Mouse (Mus musculus): Measurements from ENCODE around the gene Ambra1. TPM values are rescaled to one million over a fixed set of nuclear protein-coding genes. Genes with fewer than 3 reads are reported as not detected.

The Ambra1 gene
- polyA plus RNA-seq, 1 experiment from 2014 or later: 4.6 TPM

DNA sequence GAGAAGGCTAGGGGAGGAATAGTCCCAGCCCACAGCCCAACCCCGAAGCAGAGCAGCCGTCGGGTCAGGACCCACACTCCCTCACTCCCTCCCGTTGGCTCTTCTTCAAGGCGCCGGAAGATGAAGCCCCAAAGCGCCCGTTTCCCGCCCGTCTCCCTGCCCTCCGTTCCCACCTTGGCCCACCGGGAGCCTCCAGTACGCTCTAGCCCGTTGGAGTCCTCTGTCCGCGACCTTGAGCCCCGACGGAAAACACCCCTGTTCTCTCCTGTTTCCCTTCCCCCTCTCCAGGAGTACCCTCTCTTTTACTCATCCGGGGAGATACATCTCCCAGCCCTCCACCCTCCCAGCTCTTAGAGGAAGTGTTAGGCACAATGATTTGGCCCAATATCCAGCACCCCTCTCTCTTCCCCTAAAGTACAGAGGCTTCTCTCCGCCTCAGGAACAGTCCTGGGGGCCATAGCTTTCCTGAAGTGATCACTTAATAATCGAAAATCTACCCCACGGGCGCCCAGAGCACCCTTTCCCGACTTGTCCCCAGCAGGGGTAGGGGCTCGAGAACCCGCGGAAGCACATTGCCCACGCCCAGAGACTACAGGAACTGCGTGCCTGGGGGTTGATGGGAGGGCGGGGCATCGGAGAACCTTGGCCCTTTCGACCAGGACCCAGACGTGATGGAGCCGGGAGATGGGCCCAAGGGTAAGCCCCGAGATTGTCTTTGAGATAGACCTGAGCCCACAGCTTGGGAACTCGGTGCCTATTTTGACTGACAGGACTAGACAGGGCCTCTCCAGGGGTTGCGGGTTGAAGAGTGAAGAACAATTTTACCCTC, 192.9 kb downstream of the Ambra1 start:
- H3K4me1 ChIP-seq (replicated peaks): peaks cover 40% of the 10 kb centered on the region
- H3K27me3 ChIP-seq: peaks cover 70% of the 10 kb centered on the region
- 2% methylated on average over 37 of the region's 37 CpGs for WGBS (ENCODE audit: insufficient replicate concordance)
- H3K36me3 ChIP-seq: peaks cover 10% of the 10 kb centered on the region
- H3K9ac ChIP-seq: no peak overlapping the region
- H3K4me2 ChIP-seq: peak overlapping the region; percentile 83
- peak overlapping the region; percentile 56 for H3K4me3 ChIP-seq (replicated peaks)
- no peak overlapping the region for H3K27ac ChIP-seq
- no peak for DNase-seq
- H3K9me3 ChIP-seq (replicated peaks): no peaks in the 10 kb centered on the region
- ATAC-seq (ENCODE audit: low read depth): no peak

DNA sequence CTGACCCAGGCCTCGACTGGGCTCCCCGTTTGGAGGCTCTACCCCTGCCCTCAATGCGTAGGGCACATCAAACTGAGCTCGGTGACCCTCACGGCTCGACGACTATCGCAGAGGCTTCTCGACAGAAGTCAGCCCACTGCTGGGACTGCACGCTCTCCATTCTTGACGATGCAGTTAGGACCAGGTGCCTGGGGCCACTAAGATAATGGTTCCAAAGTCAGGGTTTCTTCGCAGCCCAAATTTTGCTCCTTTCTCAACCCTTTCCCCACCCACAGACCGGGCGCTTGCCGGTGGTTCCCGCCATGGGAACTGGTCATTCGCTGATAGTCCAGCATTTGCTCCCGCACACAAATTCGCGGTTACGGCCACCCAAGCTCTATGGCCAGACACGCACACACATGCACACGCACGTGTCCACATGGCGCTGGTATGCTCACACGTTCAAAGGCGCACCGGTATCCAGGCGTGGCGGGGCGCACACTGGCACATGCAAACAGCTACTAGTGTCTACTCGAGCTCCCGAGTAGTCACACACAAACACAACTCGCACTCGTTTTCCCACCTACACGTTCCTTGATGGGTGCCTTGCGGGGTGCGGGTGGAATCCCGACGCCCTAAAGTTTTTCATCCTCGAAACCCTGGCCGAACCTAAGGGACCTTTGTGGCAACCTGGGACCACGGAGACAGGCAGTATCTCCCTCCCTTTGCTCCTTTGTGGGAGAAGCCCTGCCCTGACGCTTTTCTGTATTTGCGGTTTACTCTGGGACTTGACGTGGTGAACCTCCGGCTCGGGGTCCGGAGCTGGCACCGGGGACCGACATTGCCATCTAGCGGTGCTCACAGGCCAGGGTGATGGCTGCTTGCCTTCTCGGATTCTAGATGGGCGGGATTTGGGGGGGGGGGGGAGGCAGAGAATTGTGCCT, 193.7 kb downstream of the Ambra1 start:
- 4% methylated on average over 54 of the region's 54 CpGs for WGBS (ENCODE audit: insufficient replicate concordance)
- DNase-seq (no peak), ATAC-seq (ENCODE audit: low read depth) (peak; percentile 29; the same call in 1 of the 2 replicates)
- no peaks in the 10 kb centered on the region for H3K9me3 ChIP-seq (replicated peaks)
- peaks cover 47% of the 10 kb centered on the region for H3K4me1 ChIP-seq (replicated peaks)
- peak overlapping the region; percentile 83 for H3K4me2 ChIP-seq
- no peak overlapping the region for H3K9ac ChIP-seq
- H3K27ac ChIP-seq: no peak overlapping the region
- H3K27me3 ChIP-seq: peaks cover 76% of the 10 kb centered on the region
- H3K36me3 ChIP-seq: peaks cover under 1% of the 10 kb centered on the region; the same call in 1 of the 2 replicates
- peak overlapping the region; percentile 56 for H3K4me3 ChIP-seq (replicated peaks)

- WGBS (ENCODE audit: insufficient replicate concordance): 52% methylated on average over 1 of the region's 1 CpGs
- Histone ChIP-seq H3K9ac (no peak overlapping the region), H3K27ac (no peak overlapping the region), H3K9me3 (replicated peaks) (no peaks in the 10 kb centered on the region), H3K4me2 (no peak overlapping the region), H3K4me1 (replicated peaks) (peaks cover 48% of the 10 kb centered on the region), H3K27me3 (peaks cover 81% of the 10 kb centered on the region), H3K36me3 (no peaks in the 10 kb centered on the region), H3K4me3 (replicated peaks) (no peak overlapping the region)
- DNase-seq (no peak), ATAC-seq (ENCODE audit: low read depth) (no peak)
These were observed 194.8 kb downstream of the Ambra1 start for GRCm38 (mm10) chr2:91924726-91925125.

- no peak overlapping the region for H3K9ac ChIP-seq
- no peak for ATAC-seq (ENCODE audit: low read depth)
- DNase-seq: no peak
- no peaks in the 10 kb centered on the region for H3K36me3 ChIP-seq
- WGBS (ENCODE audit: insufficient replicate concordance): 79% methylated on average over 15 of the region's 15 CpGs
- no peak overlapping the region for H3K4me2 ChIP-seq
- no peaks in the 10 kb centered on the region for H3K9me3 ChIP-seq (replicated peaks)
- H3K27me3 ChIP-seq: peaks cover 80% of the 10 kb centered on the region
- H3K4me1 ChIP-seq (replicated peaks): peaks cover 55% of the 10 kb centered on the region
- H3K4me3 ChIP-seq (replicated peaks): no peak overlapping the region
- no peak overlapping the region; the same call in 1 of the 2 replicates for H3K27ac ChIP-seq
These were observed 195.5 kb downstream of the Ambra1 start for GRCm38 (mm10) chr2:91925442-91925841.

DNA sequence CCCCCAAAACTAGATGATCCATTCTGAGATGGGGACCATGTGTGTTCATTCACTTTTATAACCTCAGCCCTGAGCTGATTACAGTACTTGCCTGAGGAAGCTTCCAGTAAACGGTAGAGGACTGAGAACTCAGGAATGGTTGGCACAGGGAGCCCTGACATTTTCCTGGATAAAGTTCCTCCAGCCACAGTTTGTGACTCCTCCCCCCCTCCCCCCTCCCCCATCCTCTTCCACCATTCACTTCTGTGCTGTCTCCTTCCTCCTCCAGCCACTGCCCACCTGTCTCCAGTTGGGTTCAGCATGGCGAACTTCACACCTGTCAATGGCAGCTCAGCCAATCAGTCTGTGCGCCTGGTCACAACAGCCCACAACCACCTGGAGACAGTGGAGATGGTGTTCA, 197.0 kb downstream of the Ambra1 start, which contains the start of gene Chrm4:
Gene Chrm4, plus strand, starts transcription at position 301 of the 400 bp plus-strand sequence.
- no peak within 1 kb of the TSS for H3K4me3 ChIP-seq (replicated peaks)

DNA sequence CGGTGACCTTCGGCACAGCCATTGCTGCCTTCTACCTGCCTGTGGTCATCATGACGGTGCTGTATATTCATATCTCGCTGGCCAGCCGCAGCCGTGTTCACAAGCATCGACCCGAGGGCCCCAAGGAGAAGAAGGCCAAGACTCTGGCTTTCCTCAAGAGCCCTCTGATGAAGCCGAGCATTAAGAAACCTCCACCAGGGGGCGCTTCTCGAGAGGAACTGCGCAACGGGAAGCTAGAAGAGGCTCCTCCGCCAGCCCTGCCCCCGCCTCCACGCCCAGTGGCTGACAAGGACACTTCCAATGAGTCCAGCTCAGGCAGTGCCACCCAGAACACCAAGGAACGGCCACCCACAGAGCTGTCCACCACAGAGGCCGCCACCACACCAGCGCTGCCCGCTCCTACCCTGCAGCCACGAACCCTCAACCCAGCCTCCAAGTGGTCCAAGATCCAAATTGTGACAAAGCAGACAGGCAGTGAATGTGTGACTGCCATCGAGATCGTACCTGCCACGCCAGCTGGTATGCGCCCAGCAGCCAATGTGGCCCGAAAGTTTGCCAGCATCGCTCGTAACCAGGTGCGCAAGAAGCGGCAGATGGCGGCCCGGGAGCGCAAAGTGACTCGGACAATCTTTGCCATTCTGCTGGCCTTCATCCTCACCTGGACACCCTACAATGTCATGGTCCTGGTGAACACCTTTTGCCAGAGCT, 198.0 kb downstream of the Ambra1 start:
- no peak overlapping the region for H3K4me3 ChIP-seq (replicated peaks)
- peaks cover 59% of the 10 kb centered on the region for H3K4me1 ChIP-seq (replicated peaks)
- H3K9ac ChIP-seq: no peak overlapping the region
- no peak; the same call in 1 of the 2 replicates for ATAC-seq (ENCODE audit: low read depth)
- H3K27ac ChIP-seq: no peak overlapping the region
- DNase-seq: peak; percentile 69
- H3K36me3 ChIP-seq: peaks cover 3% of the 10 kb centered on the region
- 37% methylated on average over 34 of the region's 34 CpGs for WGBS (ENCODE audit: insufficient replicate concordance)
- no peaks in the 10 kb centered on the region for H3K9me3 ChIP-seq (replicated peaks)
- peaks cover 71% of the 10 kb centered on the region for H3K27me3 ChIP-seq
- H3K4me2 ChIP-seq: peak overlapping the region; percentile 51

More for the DNA sequence above, 197.0 kb downstream of the Ambra1 start, which contains the start of gene Chrm4:
- Histone ChIP-seq H3K9me3 (replicated peaks) (no peaks in the 10 kb centered on the region), H3K27me3 (peaks cover 80% of the 10 kb centered on the region), H3K36me3 (no peaks in the 10 kb centered on the region), H3K27ac (no peak within 1 kb of the TSS), H3K9ac (no peak within 1 kb of the TSS), H3K4me2 (peak within 1 kb of the TSS; percentile 51), H3K4me1 (replicated peaks) (peaks cover 59% of the 10 kb centered on the region)
- no peak for ATAC-seq (ENCODE audit: low read depth)
- WGBS (ENCODE audit: insufficient replicate concordance): 64% methylated on average over 3 of the region's 3 CpGs
- DNase-seq: no peak

DNA sequence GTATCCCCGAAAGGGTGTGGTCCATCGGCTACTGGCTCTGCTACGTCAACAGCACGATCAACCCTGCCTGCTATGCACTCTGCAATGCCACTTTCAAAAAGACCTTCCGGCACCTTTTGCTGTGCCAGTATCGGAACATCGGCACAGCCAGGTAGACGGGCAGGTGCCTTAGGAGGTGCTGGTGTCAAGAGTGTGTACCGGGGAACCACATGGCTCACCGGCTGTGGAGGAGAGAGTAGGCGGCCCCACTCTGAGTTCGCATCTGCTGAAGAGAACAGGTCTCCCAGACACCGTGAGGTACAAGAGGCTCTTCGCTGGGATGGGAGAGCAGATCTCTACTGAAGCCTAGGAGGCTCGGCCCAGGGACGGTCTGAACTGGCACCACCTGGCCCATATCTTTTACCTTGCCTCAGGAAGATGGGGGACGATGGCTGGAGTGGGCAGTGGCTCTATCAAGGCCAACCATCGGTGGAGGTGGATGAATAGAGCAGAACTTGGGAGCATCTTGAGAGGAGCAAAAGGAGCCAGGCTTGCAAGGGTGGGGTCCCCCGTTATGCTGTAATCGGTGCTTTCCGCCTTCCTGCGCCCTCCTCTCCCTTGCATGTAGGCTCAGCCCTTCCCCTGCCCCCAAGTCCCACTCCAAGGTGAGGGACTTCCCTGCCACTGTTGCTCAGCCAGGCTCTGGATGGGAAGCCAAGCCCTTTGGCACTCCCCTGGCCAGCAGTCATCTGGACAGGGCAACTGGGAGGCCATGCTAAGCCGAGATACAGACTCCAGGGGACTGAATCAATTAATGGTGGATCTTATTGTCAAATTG, 198.8 kb downstream of the Ambra1 start:
- 70% methylated on average over 23 of the region's 23 CpGs for WGBS (ENCODE audit: insufficient replicate concordance)
- Histone ChIP-seq H3K27me3 (peaks cover 63% of the 10 kb centered on the region), H3K4me1 (replicated peaks) (peaks cover 59% of the 10 kb centered on the region), H3K9me3 (replicated peaks) (no peaks in the 10 kb centered on the region), H3K4me3 (replicated peaks) (no peak overlapping the region), H3K9ac (no peak overlapping the region), H3K27ac (no peak overlapping the region), H3K36me3 (peaks cover 11% of the 10 kb centered on the region), H3K4me2 (no peak overlapping the region)
- DNase-seq (no peak), ATAC-seq (ENCODE audit: low read depth) (no peak)

- H3K27me3 ChIP-seq: peaks cover 56% of the 10 kb centered on the region
- no peak overlapping the region for H3K9ac ChIP-seq
- H3K4me1 ChIP-seq (replicated peaks): peaks cover 63% of the 10 kb centered on the region
- H3K9me3 ChIP-seq (replicated peaks): no peaks in the 10 kb centered on the region
- DNase-seq (no peak), ATAC-seq (ENCODE audit: low read depth) (no peak)
- no peak overlapping the region for H3K27ac ChIP-seq
- 65% methylated on average over 3 of the region's 3 CpGs for WGBS (ENCODE audit: insufficient replicate concordance)
- H3K4me2 ChIP-seq: no peak overlapping the region
- H3K36me3 ChIP-seq: peaks cover 18% of the 10 kb centered on the region
- no peak overlapping the region for H3K4me3 ChIP-seq (replicated peaks)
These were observed 199.5 kb downstream of the Ambra1 start for GRCm38 (mm10) chr2:91929455-91929854.

GRCm38 (mm10) chr2:91929936-91930335, 200.0 kb downstream of the Ambra1 start:
- peaks cover 51% of the 10 kb centered on the region for H3K27me3 ChIP-seq
- no peak for ATAC-seq (ENCODE audit: low read depth)
- H3K27ac ChIP-seq: no peak overlapping the region
- H3K9me3 ChIP-seq (replicated peaks): no peaks in the 10 kb centered on the region
- peaks cover 22% of the 10 kb centered on the region for H3K36me3 ChIP-seq
- peaks cover 68% of the 10 kb centered on the region for H3K4me1 ChIP-seq (replicated peaks)
- H3K9ac ChIP-seq: no peak overlapping the region
- no peak overlapping the region for H3K4me3 ChIP-seq (replicated peaks)
- peak; percentile 55 for DNase-seq
- WGBS (ENCODE audit: insufficient replicate concordance): 19% methylated on average over 12 of the region's 12 CpGs
- H3K4me2 ChIP-seq: peak overlapping the region; percentile 67

- peak overlapping the region; percentile 67 for H3K4me2 ChIP-seq
- H3K36me3 ChIP-seq: peaks cover 31% of the 10 kb centered on the region
- H3K9ac ChIP-seq: peak overlapping the region; percentile 53
- 30% methylated on average over 23 of the region's 23 CpGs for whole genome bisulfite sequencing (ENCODE audit: insufficient replicate concordance)
- no peak overlapping the region for H3K27ac ChIP-seq
- peaks cover 71% of the 10 kb centered on the region for H3K4me1 ChIP-seq (replicated peaks)
- no peak for DNase-seq
- ATAC-seq (ENCODE audit: low read depth): no peak
- peaks cover 42% of the 10 kb centered on the region for H3K27me3 ChIP-seq
- no peaks in the 10 kb centered on the region for H3K9me3 ChIP-seq (replicated peaks)
- peak overlapping the region; percentile 43 for H3K4me3 ChIP-seq (replicated peaks)
These were observed 200.9 kb downstream of the Ambra1 start for GRCm38 (mm10) chr2:91930761-91931291.

All from liver, embryonic 13.5 days (tissue).